Mouse (Mus musculus): ENCODE data around the gene Ddx1.

DNA sequence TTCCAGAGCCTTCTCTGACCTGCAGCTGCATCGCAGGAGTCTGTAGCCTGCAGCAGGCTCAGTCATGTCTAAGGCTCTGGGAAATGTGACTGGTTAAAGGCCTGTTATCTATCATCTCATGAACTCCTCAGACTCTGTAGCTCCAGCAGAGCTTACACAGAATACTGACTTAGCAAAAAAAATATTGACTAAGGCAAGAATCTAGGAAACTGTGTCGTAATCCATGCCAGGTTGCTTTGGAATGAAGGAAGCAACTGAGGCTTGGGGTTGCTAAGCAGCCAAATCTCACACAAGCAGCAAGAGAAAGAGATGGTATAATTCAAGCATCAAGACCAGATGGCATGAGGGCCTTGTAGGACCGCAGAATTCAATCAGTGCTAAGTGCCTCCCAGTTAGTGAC lies 72.1 kb downstream of the Ddx1 start:
- TF ChIP-seq CTCF (IDR thresholded peaks at IDR 0.05; ENCODE audit: borderline replicate concordance, insufficient read depth, low read depth, low read length) = no peak
- TF ChIP-seq POLR2A (IDR thresholded peaks at IDR 0.05; ENCODE audit: borderline replicate concordance, insufficient read depth, low read length) = no peak
